Mouse (Mus musculus) lung, postnatal 25 days (tissue): ENCODE measurements around the gene Rasl11a.
"Not testable (repeated sequence)": the region's sequence is repeated elsewhere in the genome, so short reads cannot be mapped to it uniquely, and the experiment has no call there.

Experiments used
- DNase-seq: peaks from one replicate; pipeline ENCODE4 v3.0.0; 2022; ENCODE audit warnings: low spot score

The Rasl11a gene

GRCm38 (mm10) chr5:146893478-146894182 lies 48.8 kb downstream of the Rasl11a start:
- DNase-seq = no peak

DNA sequence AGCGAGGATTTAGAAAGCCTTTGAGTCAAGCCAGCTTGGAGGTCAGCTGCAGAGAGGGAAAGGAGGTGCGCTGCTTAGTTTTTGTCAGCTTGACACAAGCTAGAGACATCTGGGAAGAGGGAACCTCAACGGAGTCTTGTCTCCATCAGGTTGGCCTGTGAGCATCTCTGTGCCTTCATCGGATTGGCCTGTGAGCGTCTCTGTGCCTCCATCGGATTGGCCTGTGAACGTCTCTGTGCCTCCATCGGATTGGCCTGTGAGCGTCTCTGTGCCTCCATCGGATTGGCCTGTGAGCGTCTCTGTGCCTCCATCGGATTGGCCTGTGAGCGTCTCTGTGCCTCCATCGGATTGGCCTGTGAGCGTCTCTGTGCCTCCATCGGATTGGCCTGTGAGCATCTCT lies 50.8 kb downstream of the Rasl11a start:
- DNase-seq = not testable (repeated sequence)

DNA sequence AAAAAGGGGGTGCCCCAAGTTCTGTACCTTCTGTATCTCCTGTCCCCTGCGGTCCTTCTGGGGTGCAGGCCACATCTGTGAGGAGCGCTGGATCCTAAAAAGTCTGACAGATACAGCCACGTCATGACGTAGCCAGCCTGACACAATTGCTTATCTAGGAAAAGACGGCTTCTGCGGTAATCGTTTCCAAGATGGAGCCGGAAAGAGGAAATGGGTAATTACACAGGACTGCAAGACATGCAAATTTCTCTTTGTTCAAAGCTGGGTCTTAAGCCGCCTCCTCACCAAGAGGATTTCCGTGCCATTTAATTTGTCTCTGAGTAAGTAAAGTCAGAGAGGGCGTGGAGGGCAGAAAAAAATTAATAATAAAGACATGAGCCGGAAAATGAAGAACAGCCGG lies 52.1 kb downstream of the Rasl11a start:
- peak; percentile 48 for DNase-seq
